Mouse (Mus musculus) thymus, adult 18-20 months (tissue): ENCODE results near the gene Rbm28.

Experiments
- DNase-seq, 2 experiments: peaks; one replicate each; pipeline ENCODE4 v3.0.0; 2022; ENCODE audit warnings: mixed read lengths in 2 of 2

The Rbm28 gene

DNA sequence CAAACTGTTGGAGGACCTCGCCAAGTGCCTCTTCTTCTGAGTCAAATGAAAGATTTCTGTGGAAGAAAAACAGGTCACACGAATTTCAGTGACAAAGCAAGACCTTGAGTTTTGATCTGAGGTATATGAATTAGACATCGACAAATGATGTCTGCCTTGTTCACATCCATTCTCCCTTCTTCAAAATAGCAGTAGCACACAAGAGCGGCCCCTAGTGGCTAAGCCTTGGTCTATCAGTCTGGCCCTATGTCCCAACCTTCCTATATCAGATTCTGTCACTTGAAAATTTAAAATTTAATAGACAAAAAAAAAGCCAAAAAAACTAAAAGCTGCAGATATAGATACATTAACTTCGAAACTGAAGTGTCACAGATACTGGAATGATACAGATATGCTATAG lies 21.2 kb downstream of the Rbm28 start:
- DNase-seq, result no peak

DNA sequence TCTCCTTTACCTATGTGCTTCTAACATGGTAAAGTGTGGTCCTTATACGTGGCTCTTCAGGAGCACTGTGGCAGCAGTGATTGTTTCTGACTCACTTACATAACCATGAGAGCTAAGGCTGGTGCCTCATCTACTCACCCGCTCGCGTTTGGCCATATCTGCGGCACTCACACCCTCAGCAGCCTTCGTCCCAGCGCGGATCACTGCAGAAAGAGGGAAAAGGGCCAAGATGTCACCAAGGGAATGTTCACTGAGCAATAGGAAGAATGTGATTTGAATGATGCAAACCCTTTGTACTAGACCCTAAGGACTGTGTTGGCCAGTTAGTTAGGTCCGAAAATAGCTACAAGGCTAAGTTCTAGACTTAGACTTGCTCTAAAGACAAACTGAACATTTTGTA lies 27.4 kb downstream of the Rbm28 start:
- DNase-seq, result no peak

DNA sequence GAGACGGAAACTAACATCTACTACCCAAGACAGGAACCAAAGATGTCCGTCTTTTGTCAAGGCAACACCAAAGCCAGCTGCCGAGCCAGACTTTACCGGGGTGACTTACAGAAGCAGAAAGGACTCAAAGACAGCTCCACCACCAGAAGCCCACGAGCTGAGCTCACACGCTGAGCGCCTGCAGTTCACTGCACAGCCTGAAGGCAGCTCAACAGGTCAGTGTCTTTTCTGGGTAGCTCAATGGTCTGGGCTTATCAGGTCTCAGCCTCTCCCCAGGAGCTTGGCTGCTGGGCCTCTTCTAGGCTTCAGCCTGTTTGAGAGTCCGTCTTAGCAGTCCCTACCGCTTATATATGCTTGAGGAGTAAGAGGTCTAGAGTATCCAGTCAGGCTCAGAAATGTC lies 31.7 kb downstream of the Rbm28 start:
- no peak for DNase-seq

DNA sequence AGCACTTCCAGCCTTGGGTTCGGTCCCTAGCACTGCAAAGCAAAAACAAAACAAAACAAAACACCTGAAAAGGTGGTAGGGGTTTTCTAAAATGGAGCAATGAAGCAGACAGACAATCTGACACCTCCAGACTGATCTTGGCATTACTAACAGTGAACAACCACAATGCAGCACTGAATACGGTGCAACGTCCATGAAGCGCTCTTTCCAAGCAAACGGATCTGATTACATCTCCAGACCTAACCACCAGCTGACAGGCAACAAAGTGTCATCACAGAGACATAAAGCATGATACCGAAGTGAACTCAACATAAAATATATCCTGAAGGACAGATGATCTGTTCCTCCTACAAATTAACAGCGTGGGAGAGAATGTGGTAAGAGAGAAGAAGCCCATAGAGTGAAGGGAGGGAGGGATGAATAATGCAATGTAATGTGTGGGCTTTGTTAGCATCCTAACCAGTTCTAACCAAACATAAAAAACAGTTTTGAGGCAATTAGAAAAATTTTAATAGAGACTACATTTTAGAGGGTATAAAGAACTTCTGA lies 37.9 kb downstream of the Rbm28 start:
- no peak for DNase-seq

DNA sequence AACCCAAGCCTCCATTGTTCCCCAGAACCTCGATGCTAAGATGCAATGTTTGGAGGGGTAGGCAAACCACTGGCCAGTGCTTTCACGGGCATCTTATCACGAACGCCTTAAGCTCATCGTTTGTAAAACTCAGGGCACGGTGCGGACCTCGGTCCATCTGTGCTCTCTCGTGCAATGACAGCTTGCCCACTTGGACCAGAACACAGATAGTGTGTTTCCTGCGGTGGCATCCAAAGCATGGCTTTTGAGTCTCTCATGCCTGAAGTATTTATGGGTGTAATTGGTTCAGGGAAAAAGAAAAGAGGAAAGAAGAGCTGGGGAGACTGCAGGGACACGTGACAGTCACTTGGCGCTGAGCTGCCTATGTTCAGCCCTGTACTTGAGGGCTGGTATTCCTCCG lies 44.8 kb downstream of the Rbm28 start:
- no peak for DNase-seq

DNA sequence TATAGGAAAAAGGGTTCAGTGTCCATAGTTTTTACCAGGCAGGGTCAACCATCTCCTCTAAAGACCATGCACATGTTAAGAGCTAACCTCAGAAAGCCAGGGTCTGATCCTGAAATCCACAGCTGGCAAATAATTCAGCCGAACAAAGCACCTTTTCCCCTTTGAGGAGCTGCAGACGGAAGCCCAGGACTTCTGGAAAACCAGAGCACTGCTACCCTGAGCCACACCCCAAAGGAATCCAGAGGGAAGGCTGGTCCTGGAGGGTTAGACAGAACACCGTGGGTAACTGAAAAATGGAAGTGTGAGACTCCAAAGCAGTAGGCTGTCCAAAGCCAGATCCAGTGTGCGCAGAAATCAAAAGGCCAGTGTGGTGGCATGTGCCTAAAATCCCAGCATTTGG lies 45.8 kb downstream of the Rbm28 start:
- DNase-seq, result no peak

DNA sequence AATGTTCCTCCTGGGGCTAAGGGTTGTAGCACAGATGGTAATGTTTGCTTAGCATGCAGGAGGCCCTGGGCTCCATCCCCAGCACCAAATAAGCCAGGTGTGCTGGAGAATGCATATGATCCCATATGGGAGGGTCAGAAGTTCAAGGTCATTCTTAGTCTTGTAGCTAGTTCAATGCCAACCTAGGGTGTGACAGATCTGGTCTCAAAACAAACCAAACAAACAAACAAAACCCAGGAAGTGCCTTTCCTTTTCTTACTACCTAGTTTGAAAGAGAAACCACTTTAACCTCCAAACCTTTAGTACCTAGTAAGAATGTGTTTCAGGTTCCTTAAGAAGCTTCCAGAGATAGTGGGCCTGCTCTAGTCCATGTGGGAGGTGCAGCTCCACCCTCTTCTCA lies 46.6 kb downstream of the Rbm28 start:
- DNase-seq, result no peak

DNA sequence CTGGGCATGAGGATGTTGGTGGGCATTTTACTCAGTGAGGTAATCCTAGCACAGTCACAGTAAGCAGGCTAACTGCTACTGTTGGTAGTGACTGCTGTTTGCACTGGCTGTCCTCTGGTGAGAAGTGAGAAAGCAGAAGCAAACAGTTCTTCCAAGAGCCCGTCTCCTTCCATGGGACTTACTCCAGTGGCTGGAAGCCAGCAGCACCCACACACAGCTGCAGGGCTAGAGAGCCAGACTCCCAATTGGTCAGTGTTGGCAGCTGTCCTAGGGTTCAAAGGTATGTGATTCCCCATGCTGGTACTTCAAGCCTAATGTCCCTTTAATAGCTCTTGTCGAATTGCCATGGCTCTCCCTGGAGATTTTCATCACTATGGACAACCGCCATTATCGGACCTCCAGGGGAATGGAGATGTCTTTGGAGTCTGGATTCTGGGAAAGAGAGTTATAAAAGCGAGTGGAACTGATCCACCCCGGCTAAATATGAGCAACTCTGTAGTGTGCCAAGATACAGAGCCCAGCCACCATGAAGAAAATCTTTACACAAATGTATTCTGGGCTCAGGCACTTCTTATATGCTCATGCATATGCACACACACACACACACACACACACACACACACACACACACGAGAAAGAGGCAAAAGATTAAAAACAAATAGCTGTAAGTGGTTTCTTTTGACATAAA lies 47.2 kb downstream of the Rbm28 start:
- DNase-seq, result no peak

DNA sequence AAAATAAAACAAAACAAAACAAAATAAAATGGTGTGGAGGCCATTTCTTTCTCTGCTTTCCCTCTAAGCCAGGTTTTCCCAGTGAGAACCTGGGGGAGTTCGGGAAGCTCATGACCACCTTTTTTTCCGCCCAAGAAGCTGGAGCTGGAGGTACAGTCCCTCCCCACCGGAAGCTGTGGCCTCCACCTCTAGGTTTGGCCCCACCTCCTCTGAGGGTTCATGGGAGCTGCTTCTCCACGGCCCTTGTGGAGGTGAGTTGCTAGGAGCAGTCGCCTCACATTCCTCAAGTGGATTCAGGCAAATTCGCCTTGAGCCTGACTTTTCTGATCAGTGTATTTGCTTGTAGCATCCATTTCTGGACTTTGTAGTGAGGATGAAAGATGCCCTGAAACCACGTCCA lies 49.0 kb downstream of the Rbm28 start:
- DNase-seq, result no peak

DNA sequence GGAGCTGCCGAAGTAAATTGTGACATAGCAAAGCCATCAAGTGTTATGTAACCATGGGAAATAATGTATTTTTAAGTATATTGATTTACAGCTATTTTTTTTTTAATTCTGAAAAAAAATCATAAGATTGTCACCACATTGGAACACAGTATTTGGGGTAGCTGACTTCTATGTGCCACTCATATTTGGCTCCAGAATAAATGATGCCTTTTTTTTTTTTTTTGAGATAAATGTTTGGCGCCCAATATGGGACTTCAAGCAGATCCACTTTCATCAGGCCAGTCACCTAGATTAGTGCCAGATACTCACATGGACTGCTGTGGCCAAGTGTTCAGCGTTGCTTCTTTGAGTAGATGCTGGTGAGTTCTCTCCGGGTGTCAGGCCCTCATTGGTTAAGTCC lies 53.3 kb downstream of the Rbm28 start:
- no peak for DNase-seq

DNA sequence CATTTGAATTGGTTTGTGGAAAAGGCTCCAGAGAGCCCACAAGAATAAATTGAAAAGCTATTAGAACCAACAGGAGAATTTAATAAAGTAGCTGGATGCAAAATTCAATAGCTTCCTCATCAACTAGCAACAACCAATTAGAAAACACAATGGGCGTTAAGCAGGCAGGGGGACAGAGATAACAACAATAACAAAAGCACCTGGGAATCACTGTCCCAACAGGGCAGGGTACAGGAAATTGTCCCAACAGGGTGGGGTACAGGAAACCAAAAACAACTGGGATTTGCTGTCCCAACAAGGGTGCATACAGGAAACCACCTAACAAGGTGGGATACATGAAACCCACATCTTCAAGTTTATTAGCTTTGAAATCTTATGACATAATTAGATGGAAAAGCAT lies 56.4 kb downstream of the Rbm28 start:
- DNase-seq, result no peak

DNA sequence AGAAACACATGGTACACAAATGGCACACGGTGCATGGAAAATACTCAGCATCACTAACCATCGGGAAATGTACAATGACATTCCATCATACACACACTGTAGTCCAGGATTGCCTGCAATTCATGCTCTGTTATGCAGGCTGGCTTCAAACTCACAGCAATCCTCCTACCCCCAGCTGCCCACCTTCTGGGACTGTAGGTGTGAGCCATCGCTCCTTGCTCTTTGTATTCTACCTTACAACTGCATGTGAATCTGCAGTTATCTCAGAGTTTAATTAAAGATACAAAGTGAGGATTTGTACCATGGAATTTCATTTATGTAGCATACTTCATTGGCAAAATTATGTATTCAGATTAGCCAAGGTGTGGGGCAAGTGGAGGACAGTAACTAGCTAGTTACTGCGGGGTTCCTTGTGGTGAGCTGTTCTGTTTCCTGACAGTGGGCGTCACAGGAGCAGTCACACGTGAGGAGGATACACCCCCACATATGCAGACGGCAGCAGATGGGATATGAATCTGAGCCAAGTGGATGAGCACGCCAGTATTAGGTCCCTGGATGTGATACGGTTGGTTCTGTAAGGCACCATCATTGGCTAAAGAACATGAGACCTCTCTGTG lies 63.5 kb downstream of the Rbm28 start:
- DNase-seq, result no peak

DNA sequence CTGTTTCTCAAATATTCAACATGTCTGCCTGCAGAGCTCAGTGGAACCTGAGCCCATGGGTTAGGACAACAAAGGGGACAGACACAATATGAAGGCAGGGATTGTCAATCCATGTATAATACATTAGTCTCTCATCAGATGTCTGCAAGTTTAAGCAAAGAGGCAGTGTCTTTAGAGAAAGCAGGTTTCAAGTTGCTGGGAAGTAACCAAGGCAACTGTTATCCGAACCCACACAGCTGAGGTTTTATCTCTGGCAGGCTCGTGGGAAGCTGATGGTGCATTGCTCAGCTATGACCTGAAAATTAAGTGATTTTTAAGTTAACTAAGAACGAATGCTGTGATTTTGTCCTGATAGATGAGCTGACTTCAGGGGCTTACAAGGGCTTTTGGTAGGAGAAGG lies 64.4 kb downstream of the Rbm28 start:
- DNase-seq, result no peak

DNA sequence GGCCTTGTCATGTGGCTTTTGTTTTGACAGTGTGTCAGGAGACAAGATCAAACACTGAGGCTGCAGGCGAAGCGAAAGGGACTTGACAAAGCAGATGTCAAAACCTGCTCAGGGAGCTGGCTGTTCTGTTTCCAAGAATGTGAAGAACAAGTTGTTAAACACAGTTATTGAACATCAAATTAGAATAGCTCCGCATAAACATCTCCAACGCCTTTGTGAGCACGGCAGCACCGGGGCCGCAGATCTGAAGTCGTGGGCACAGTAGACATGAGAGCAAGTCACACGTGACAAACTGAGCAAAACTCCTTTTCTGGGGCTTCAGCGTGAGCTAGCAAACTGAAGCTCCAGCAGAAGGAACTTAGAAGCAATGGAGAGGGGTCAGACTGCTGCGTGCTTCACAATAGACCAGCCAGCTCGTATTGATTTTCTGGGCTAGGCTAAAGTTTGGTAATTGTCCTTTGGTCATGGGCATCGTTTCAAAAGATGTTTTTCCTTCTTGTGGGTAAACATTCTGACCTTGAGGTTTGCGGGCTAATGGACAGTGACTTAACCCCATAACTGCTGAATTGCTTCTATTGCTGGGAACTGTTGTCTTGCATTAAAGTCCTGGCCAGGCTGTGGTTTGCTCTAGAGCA lies 65.2 kb downstream of the Rbm28 start:
- no peak for DNase-seq

DNA sequence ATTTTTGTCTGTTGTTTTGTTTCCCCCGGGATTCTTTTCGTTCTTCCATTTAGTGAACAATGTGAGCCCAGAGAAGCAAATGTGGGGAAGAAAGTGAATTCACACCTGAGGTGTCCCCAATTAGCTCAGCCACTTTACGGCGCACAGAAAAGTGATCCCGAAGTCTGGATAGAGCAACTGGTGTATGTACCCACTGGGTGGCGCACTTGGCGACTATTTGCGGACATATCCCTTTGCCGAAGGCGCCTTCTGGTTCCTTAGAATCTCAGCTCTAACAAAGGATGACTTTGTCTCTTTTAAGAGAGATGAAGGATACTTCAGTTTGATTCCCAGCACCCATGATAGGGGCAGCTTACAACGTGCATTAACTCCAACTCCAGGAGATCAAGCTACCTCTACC lies 71.9 kb downstream of the Rbm28 start:
- no peak for DNase-seq

DNA sequence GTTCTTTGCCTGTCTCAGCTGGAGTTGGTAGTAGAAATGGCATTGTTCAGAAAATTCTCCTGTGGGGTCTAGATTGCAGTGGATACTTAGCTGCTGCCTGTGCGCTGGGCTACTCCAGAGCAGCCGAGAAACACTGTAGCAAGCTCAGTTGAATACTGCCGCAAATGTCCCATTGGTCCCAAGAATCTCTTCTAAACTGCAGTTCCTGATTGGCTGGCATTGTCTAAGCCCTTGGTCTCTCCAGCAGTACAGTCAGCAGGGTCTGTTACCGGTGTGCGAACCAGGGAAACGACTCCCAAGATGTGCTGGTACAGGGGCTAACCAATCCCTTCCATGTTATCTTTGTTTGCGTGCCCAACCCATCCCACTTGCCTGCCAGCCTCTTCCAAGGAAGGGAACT lies 72.6 kb downstream of the Rbm28 start:
- DNase-seq, result no peak

DNA sequence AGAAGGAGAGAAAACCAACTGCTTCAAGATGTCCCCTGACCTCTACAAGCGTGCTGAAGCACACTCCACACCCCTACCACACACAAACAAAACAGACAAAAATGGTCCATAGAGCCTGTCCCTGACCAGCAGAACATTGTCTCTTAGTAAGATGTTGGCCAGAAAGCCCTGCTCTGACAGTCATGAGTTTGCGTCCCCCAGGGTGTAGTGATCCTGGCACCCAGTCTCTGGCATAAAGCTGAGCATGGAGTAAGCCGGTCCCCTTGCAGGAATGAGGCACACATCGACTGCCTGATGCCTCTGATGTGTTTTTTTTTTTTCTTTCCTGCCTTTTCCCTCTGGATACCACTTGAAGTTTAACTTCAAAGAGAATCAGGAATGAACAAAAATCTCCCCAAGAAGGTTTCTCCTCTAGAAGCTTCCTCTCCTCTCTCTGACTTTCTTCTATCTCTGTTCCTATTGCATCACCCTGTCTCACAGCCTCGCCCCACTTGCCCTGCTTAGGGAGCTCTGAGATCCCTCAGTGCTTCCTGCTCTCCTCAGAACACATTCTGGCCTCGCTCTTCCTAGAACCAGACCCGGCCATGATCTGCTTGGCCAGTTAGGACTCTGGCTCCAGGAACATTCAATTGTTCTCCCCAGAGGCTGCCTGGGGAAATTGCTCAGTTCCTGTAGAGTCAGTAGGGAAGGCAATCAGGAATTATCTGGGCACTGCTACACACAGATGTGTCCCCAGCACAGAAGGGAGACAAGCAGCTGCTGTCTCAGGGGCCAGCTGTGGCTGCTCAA lies 76.7 kb downstream of the Rbm28 start:
- DNase-seq, result no peak

DNA sequence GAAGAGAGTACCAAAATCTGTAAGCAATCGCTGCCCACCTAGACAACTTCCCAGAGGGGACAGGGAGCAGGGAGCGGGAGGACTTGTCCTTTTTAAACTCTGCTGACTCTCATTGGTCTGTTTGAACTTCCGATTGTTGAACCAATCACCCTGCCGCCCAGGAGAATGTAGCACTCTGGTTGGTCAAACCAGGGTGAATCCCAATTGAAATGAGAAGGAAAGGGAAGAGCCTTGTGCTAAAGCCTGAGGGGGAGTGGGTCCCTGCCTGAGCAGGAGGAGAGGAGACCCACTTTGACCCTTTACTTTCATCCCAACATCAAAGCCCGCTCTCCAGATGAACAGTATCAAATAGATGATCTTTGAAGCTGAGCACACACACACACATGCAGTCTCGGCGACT lies 80.4 kb downstream of the Rbm28 start:
- no peak for DNase-seq

DNA sequence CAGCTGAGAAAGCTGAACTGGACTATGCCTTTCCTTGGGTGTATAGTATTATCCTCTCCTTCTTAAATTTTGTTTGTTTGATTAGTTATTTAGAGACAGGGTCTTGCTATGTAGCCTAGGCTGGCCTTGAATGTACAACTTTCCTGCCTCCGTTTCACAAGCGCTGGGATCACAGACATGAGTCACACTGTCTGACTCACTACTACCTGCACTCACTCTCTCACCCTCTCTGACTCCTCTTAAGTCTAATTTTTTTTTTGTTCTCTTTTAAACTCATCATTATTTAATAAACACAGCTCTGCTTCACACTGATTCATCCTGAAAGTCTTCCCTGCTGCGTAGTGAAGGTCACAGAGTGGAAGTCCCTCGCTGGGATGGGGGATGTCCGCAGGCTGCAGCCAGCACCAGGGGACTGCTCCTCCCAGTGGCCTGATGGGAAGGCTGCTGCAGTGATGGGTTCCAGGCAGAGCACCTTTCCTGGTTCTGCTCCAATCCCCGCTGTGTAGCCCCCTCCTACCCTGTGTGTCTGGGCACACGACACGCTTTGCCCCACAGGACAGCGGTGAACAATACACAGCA lies 81.9 kb downstream of the Rbm28 start:
- DNase-seq, result no peak

DNA sequence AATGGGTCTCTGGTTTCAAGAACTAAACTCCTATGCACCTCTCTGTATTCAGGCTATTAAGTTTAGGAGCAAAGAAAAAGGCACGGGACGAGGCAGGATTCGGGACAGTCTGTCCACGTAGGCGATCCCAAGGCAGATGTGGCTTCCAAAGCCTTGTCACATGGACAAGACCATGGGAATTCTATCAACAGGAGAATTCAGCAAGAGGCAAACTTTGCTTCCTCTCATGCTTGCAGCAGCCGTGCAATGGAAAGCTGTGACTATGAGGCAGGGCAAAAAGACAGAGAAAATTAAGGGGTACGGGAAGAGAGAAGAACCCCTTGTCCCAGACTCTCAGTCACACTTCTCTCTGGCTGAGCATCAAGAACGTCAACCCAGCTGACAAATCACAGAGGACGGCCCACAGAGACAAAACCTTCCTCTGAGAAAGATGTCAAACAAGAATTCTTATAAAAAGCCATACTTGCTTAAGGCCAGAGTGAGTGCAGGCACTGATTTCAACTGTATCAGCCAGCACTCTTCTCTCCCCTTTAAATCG lies 82.9 kb downstream of the Rbm28 start:
- no peak for DNase-seq

DNA sequence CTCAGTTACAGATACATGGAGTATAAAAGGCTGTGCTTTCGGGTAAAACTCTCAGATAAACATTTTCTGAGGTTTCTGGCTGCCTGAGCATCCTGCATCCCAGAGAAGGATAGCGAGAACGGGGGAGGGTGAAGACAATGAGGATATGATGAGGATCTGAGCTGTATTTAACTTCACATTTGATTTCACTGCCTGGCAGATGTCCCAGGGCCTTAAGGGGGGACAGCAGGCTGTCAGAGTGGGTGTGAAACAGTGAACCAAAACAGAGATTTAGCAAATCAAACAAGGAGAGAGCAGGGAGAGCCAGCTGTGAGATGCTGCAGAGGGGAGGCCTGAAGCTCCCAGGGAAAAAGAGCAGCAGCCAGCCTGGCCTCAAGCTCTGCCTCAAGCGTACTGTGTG lies 85.5 kb downstream of the Rbm28 start:
- DNase-seq, result no peak

DNA sequence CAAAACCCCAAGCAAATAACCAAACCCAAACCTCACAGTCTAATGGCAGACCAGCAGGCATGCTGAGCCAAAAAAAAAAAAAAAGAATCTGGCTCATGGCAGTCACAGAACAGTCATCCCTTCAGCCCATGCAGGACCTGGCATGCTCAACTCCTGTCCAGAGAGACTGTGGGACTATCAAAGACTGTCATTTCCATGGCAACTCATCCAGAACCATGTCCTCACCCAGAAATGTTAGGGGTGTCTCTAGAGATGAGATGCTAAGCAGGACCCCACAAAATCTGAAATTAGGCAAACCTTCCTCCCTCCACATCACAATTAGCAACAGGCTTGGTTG lies 90.7 kb downstream of the Rbm28 start:
- DNase-seq, result no peak
